Mouse (Mus musculus): ENCODE measurements around the gene Rps6kb1.

Rps6kb1 gene

DNA sequence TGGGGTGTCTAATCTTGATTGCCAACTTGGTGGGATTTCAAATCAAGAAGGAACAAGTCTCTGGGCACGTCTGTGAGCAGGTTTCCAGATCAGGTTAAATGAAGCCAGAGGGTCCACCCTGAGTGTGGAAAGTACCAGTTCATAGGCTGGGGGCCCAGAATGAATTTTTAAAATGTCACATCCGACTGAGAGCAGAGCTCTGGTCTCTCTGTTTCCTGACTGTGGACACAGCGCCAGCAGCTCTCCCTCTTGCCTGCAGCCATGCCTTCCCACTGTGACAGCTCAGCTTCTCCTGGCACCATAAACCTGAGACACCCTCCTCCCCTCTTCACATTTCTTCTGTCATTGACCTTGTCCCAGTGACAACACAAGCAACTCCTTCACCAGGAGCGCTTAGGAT is 75.6 kb downstream of the Rps6kb1 start:
- DNase-seq (ENCODE audit: low read depth, low spot score): no peak

DNA sequence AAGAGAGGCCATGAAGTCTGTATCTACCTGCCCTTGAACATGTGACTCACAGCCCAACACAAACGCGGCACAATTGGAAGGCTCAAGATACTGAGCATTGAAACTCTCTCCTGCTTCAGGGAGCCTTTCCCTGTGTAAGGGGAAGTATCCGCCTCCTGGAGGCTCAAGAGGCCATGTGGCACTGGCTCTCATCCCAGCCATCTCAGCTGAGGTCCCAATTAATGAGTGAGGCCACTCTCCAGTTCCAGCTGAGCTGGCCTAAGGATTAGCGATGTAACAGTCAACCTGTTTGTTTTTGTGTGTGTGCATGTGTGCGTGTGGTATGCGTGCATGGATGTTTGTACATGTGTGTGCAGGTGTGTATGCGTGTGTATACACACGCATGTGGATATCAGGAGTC is 76.3 kb downstream of the Rps6kb1 start:
- DNase-seq (ENCODE audit: low read depth, low spot score): no peak

DNA sequence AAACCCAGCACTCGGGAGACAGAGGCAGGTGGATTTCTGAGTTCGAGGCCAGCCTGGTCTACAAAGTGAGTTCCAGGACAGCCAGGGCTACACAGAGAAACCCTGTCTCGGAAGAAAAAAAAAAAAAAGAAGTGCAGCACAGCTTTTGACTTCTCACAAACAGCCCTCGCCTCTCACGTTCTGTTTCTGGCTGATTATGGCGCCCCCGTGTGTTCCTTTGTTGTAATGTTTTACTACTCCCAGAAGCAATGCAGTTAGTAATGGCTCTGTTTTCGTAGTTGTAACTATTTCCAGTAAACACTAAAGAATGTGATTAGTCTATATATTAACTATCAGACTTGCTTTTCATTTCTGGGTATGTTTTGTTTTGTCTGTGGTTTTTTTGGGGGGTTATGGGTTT is 80.3 kb downstream of the Rps6kb1 start:
- peak; percentile 47 for DNase-seq (ENCODE audit: low read depth, low spot score)

DNA sequence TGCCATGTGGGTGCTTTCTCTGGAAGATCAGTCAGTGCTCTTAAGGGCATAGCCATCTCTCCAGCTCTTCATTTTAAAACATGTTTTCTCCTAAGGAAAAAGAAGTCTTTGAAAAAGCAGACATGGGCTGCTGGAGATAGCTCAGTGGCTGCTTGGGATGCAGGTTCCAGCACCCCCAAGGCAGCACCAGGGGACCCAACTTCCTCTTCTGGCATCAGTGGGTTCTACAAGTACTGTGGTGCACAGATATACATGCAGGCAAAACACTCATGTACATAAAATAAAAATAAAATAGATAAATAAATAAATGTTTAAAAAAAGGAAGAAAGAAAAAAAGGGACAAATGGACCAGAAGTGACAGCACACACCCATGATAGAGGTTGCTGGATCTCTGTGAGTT is 82.0 kb downstream of the Rps6kb1 start:
- no peak for DNase-seq (ENCODE audit: low read depth, low spot score)

DNA sequence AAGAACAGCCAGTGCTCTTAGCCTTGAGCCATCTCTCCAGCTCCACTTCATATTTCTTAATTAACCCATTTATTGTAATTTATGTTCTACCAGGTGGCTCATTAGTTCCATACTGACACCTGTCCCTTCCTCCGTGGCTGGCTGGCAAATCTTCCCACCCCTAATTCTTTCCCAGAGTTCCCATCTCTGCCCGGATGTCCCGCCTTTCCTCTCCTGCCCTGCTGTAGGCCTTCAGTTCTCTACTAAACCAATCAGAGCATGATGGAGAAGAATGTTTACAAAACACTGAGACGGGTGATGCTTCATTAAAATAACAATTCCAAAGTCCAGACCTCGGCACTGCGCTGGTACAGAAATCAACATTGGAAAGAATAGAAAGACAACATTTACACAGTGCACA is 85.7 kb downstream of the Rps6kb1 start:
- DNase-seq (ENCODE audit: low read depth, low spot score): no peak

DNA sequence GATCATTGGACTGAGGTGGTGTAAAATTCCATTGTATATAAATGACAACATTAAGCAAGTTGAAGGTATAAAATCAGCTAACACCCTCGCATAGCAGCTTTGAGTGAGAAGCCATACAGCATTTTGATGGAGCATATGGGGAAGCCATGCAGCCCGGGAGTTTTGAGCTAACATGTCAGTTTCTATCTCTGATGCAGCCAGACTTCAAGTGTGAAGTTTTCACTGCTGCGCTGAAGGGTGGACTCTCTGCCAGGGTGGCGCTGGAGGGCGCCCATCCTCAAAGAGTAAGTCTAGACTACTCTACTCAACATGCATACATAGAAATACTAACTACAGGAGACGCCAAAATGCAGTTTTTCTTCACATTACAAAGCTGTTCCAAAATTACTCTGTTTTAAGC is 87.1 kb downstream of the Rps6kb1 start:
- no peak for DNase-seq (ENCODE audit: low read depth, low spot score)

DNA sequence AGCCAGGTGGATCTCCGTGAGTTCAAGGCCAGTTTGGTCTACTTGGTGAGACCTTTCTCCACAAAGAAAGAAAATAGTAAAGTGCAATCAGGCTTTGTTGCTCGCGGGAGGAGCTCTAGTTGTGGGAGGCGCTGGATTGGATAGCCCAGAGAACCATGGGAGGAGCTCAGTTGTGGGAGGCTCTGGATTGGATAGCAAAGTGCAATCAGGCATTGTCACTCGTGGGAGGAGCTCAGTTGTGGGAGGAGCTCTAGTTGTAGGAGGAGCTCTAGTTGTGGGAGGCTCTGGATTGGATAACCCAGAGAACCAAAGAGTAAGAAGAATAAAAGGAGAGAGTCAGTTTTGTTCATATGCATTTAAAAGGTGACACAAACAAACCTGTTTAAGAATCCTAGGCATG is 90.6 kb downstream of the Rps6kb1 start:
- no peak for DNase-seq (ENCODE audit: low read depth, low spot score)
